ENCODE assay signal across 15 mouse cellular contexts in genomic region chr2:33914998-33915397, GRCm38 (mm10). TPM values are rescaled to one million over a fixed set of nuclear protein-coding genes. Genes with fewer than 3 reads are reported as not detected.
A peak's percentile ranks its signal among the peaks of the same experiment; 100 is the strongest.
DNase-seq lines count a peak whose midpoint lies in the region; ATAC-seq lines count a peak whose summit lies in the region.
"Had no signal": no experiment of that assay in that cellular context is flagged by ENCODE, and none has a peak within 500 bp of the region (broad histone marks: within the 10 kb centered on the region; RNA-seq: fewer than 3 reads in every experiment).

No protein-coding gene starts in this region.

- no peak for ATAC-seq in megakaryocyte-erythroid progenitor cell, adult 5-6 weeks (replicated peaks; ENCODE audit: low FRiP score, low TSS enrichment, poor library complexity, severe bottlenecking)
- ATAC-seq in erythroblast, adult 5-6 weeks (replicated peaks; ENCODE audit: low FRiP score, poor library complexity, severe bottlenecking), result no peak
- ATAC-seq: forebrain, embryonic 15.5 days had no signal

- peak; percentile 51 for DNase-seq in thymus, postnatal 0 days (ENCODE audit: low spot score)
- DNase-seq in thymus, postnatal 10 days (ENCODE audit: low spot score in 2 of 2), result no peak
- peak; percentile 42 for DNase-seq in induced T-regulatory cell, adult 2 months (ENCODE audit: low read depth)
- DNase-seq in thymus, postnatal 14 days, result peak; percentile 51
- no peak for DNase-seq in right cerebral cortex, postnatal 25 days
- no peak for DNase-seq in heart, adult 18-20 months
- DNase-seq: adrenal gland, adult 2 months; adrenal gland, postnatal 25 days; cerebellum, adult 18-20 months; cerebellum, postnatal 10 days; heart, adult 2 months; heart, postnatal 14 days had no signal

RNA-seq across cellular contexts. Expression of gene Mvb12b, which starts 27.3 kb away (rescaled TPM):
- 50.4 and 56.8 TPM in 2 replicates for polyA plus RNA-seq in thymus, postnatal 0 days (2015; fragmentation: Nextera tagmentation; extraction: Ambion mirVana)
- 43.6 and 57.1 TPM in 2 replicates for total RNA-seq in megakaryocyte-erythroid progenitor cell, adult 5-6 weeks (2014; fragmentation: Nextera tagmentation)
- total RNA-seq in megakaryocyte-erythroid progenitor cell, adult 5-6 weeks (2017), result 11.3 and 15.2 TPM in 2 replicates
- 20.3 and 23.8 TPM in 2 replicates for total RNA-seq in erythroblast, adult 5-6 weeks (2015; ENCODE audit: low replicate concordance)
- total RNA-seq in erythroblast, adult 5-6 weeks (2017; ENCODE audit: low replicate concordance), result 17.1 and 17.3 TPM in 2 replicates
- 10 to 100 TPM; 18.7 to 22.5 TPM for total RNA-seq in heart, adult 18-20 months (2021)

Comparison
In these comparisons a context has a peak if more than half of its experiments do, and no peak if none do; other contexts are left out.
1. DNase-seq: peak in thymus, postnatal 0 days (single experiment), induced T-regulatory cell, adult 2 months (single experiment) and thymus, postnatal 14 days (single experiment); none in thymus, postnatal 10 days (0 of 2), right cerebral cortex, postnatal 25 days (single experiment) and heart, adult 18-20 months (0 of 2).